Mouse (Mus musculus) MEL (cell line): Measurements from ENCODE around the gene Triobp. TPM values are rescaled to one million over a fixed set of nuclear protein-coding genes. Genes with fewer than 3 reads are reported as not detected.

Source experiments
- DNase-seq: peaks from one replicate; pipeline ENCODE4 v3.0.0; 2011; ENCODE audit warnings: low read depth, low spot score
- H3K27ac ChIP-seq: 2 replicates; pipeline ENCODE4 v1.5.1; 2012; ENCODE audit warnings: low read depth, mild to moderate bottlenecking, control low read depth, low read length, moderate library complexity; ENCODE audit not compliant: control insufficient read depth
- H3K27me3 ChIP-seq, 2 experiments: fragments of 150-350 bp in 1 of 2; sonication (generic) in 1 of 2; 2 replicates each; pipeline ENCODE4 v1.6.1; 2012; ENCODE audit warnings: low read length in 2 of 2, mild to moderate bottlenecking in 2 of 2, improper control_type of control experiment in 1 of 2, moderate library complexity in 1 of 2; ENCODE audit not compliant: insufficient read depth in 2 of 2, control insufficient read depth in 1 of 2
- H3K36me3 ChIP-seq, 2 experiments: 2 replicates each; pipeline ENCODE4 v1.6.1; 2012 to 2014; ENCODE audit warnings: low read length in 2 of 2, improper control_type of control experiment in 1 of 2, inconsistent platforms in 1 of 2, mild to moderate bottlenecking in 1 of 2; ENCODE audit not compliant: insufficient read depth in 2 of 2, control insufficient read depth in 1 of 2
- H3K4me1 ChIP-seq, 2 experiments: fragments of 150-350 bp in 1 of 2; sonication (generic) in 1 of 2; 2 replicates each; pipeline ENCODE4 v1.6.1; 2012; ENCODE audit warnings: low read length in 2 of 2, improper control_type of control experiment in 1 of 2, mild to moderate bottlenecking in 1 of 2; ENCODE audit not compliant: insufficient read depth in 2 of 2, control insufficient read depth in 1 of 2
- H3K4me3 ChIP-seq, 2 experiments: fragments of 150-350 bp in 1 of 2; sonication (generic) in 1 of 2; 2 replicates each; pipeline ENCODE4 v1.5.1; 2012; ENCODE audit warnings: low read depth in 2 of 2, low read length in 2 of 2, mild to moderate bottlenecking in 2 of 2, moderate library complexity in 2 of 2, control low read depth in 1 of 2, improper control_type of control experiment in 1 of 2; ENCODE audit not compliant: control insufficient read depth in 1 of 2, insufficient read depth in 1 of 2
- H3K79me2 ChIP-seq: 2 replicates; pipeline ENCODE4 v1.6.1; 2012; ENCODE audit warnings: mild to moderate bottlenecking, low read length, moderate library complexity; ENCODE audit not compliant: control insufficient read depth, poor library complexity, insufficient read depth
- H3K9ac ChIP-seq: 2 replicates; pipeline ENCODE4 v1.6.1; 2012; ENCODE audit warnings: low read depth, mild to moderate bottlenecking, control low read depth, low read length, moderate library complexity; ENCODE audit not compliant: control insufficient read depth, poor library complexity, severe bottlenecking
- H3K9me3 ChIP-seq: fragments of 150-350 bp; sonication (generic); replicated peaks from 2 replicates; pipeline ENCODE4 v1.6.1; 2012; ENCODE audit warnings: mild to moderate bottlenecking, low read length, improper control_type of control experiment, moderate library complexity; ENCODE audit not compliant: insufficient read depth
- BHLHE40 ChIP-seq: IDR thresholded peaks from 2 replicates; pipeline ENCODE4 v1.6.1; 2012; ENCODE audit warnings: low read depth, mild to moderate bottlenecking, inconsistent platforms, low read length, improper control_type of control experiment, borderline replicate concordance
- CHD1 ChIP-seq: IDR thresholded peaks from 2 replicates; pipeline ENCODE4 v1.6.1; 2012; ENCODE audit warnings: low read depth, mild to moderate bottlenecking, inconsistent platforms, low read length, improper control_type of control experiment
- CHD2 ChIP-seq: IDR thresholded peaks from 2 replicates; pipeline ENCODE4 v1.6.1; 2011; ENCODE audit warnings: low read length, improper control_type of control experiment
- CTCF ChIP-seq, 3 experiments: IDR thresholded peaks in 2 of 3; conservative IDR thresholded peaks in 1 of 3; 2 replicates each; pipeline ENCODE4 v1.5.1; 2011 to 2012; ENCODE audit warnings: low read length in 3 of 3, low read depth in 2 of 3, mild to moderate bottlenecking in 2 of 3, improper control_type of control experiment in 1 of 3, inconsistent platforms in 1 of 3, mixed read lengths in 1 of 3, moderate library complexity in 1 of 3; ENCODE audit not compliant: control insufficient read depth in 1 of 3, insufficient read depth in 1 of 3, poor library complexity in 1 of 3, severe bottlenecking in 1 of 3
- E2F4 ChIP-seq: IDR thresholded peaks from 2 replicates; pipeline ENCODE4 v1.6.1; 2011; ENCODE audit warnings: low read depth, low read length, improper control_type of control experiment, borderline replicate concordance
- ELF1 ChIP-seq: IDR thresholded peaks from 2 replicates; pipeline ENCODE4 v1.6.1; 2014; ENCODE audit warnings: low read depth, mild to moderate bottlenecking, inconsistent platforms, low read length, improper control_type of control experiment, moderate library complexity
- EP300 ChIP-seq, 2 experiments: IDR thresholded peaks; 2 replicates each; pipeline ENCODE4 v1.6.1; 2011; ENCODE audit warnings: improper control_type of control experiment in 2 of 2, low read length in 2 of 2, low read depth in 1 of 2, mild to moderate bottlenecking in 1 of 2
- GATA1 ChIP-seq: IDR thresholded peaks from 2 replicates; pipeline ENCODE4 v1.6.1; 2011; ENCODE audit warnings: low read depth, low read length, improper control_type of control experiment
- HCFC1 ChIP-seq: IDR thresholded peaks from 2 replicates; pipeline ENCODE4 v1.6.1; 2012; ENCODE audit warnings: low read depth, mild to moderate bottlenecking, inconsistent platforms, low read length, improper control_type of control experiment, moderate library complexity
- JUND ChIP-seq: IDR thresholded peaks from 2 replicates; pipeline ENCODE4 v1.6.1; 2011; ENCODE audit warnings: low read depth, mild to moderate bottlenecking, improper control_type of control experiment, low read length
- KAT2A ChIP-seq: conservative IDR thresholded peaks from 2 replicates; pipeline ENCODE4 v1.6.1; 2012; ENCODE audit warnings: low read depth, low read length, improper control_type of control experiment, inconsistent platforms
- MAZ ChIP-seq: IDR thresholded peaks from 2 replicates; pipeline ENCODE4 v1.6.1; 2012; ENCODE audit warnings: low read depth, mild to moderate bottlenecking, inconsistent platforms, low read length, improper control_type of control experiment
- MEF2A ChIP-seq: IDR thresholded peaks from 2 replicates; pipeline ENCODE4 v1.6.1; 2014; ENCODE audit warnings: low read depth, mild to moderate bottlenecking, inconsistent platforms, low read length, improper control_type of control experiment; ENCODE audit not compliant: poor library complexity, insufficient replicate concordance, severe bottlenecking; ENCODE audit errors: extremely low read depth
- MXI1 ChIP-seq: IDR thresholded peaks from 2 replicates; pipeline ENCODE4 v1.6.1; 2011; ENCODE audit warnings: mild to moderate bottlenecking, low read depth, low read length, improper control_type of control experiment
- MYB ChIP-seq: IDR thresholded peaks from 2 replicates; pipeline ENCODE4 v1.6.1; 2011; ENCODE audit warnings: mild to moderate bottlenecking, low read depth, low read length, improper control_type of control experiment
- NELFE ChIP-seq: IDR thresholded peaks from 2 replicates; pipeline ENCODE4 v1.6.1; 2011; ENCODE audit warnings: low read depth, low read length, improper control_type of control experiment
- NRF1 ChIP-seq: IDR thresholded peaks from 2 replicates; pipeline ENCODE4 v1.6.1; 2014; ENCODE audit warnings: low read depth, mild to moderate bottlenecking, inconsistent platforms, low read length, improper control_type of control experiment, moderate library complexity; ENCODE audit not compliant: poor library complexity, insufficient read depth, severe bottlenecking
- POLR2A ChIP-seq, 2 experiments: IDR thresholded peaks; 2 replicates each; pipeline ENCODE4 v1.6.1; 2011 to 2012; ENCODE audit warnings: low read length in 2 of 2, mild to moderate bottlenecking in 2 of 2, control low read depth in 1 of 2, improper control_type of control experiment in 1 of 2, low read depth in 1 of 2, moderate library complexity in 1 of 2; ENCODE audit not compliant: control insufficient read depth in 1 of 2, insufficient read depth in 1 of 2, poor library complexity in 1 of 2
- POLR2AphosphoS2 ChIP-seq: IDR thresholded peaks from 2 replicates; pipeline ENCODE4 v1.6.1; 2011; ENCODE audit warnings: low read length, improper control_type of control experiment
- RCOR1 ChIP-seq: IDR thresholded peaks from 2 replicates; pipeline ENCODE4 v1.6.1; 2012; ENCODE audit warnings: low read depth, mild to moderate bottlenecking, inconsistent platforms, low read length, improper control_type of control experiment
- SIN3A ChIP-seq: IDR thresholded peaks from 2 replicates; pipeline ENCODE4 v1.6.1; 2012; ENCODE audit warnings: low read length, improper control_type of control experiment, inconsistent platforms
- SMC3 ChIP-seq: IDR thresholded peaks from 2 replicates; pipeline ENCODE4 v1.6.1; 2011; ENCODE audit warnings: low read depth, low read length, improper control_type of control experiment
- TAL1 ChIP-seq: IDR thresholded peaks from 2 replicates; pipeline ENCODE4 v1.6.1; 2012; ENCODE audit warnings: mild to moderate bottlenecking, inconsistent platforms, low read length, moderate library complexity, mixed read lengths
- TBP ChIP-seq: IDR thresholded peaks from 2 replicates; pipeline ENCODE4 v1.8.0; 2011; ENCODE audit warnings: low read depth, low read length, improper control_type of control experiment
- UBTF ChIP-seq: IDR thresholded peaks from 2 replicates; pipeline ENCODE4 v1.6.1; 2012; ENCODE audit warnings: low read depth, mild to moderate bottlenecking, inconsistent platforms, low read length, improper control_type of control experiment, moderate library complexity, borderline replicate concordance; ENCODE audit not compliant: insufficient read depth
- USF1 ChIP-seq: IDR thresholded peaks from 2 replicates; pipeline ENCODE4 v1.6.1; 2014; ENCODE audit warnings: low read depth, mild to moderate bottlenecking, inconsistent platforms, low read length, improper control_type of control experiment, moderate library complexity
- USF2 ChIP-seq, 2 experiments: IDR thresholded peaks; 2 replicates each; pipeline ENCODE4 v1.6.1; 2011 to 2012; ENCODE audit warnings: improper control_type of control experiment in 2 of 2, low read length in 2 of 2, borderline replicate concordance in 1 of 2, inconsistent platforms in 1 of 2, low read depth in 1 of 2, mild to moderate bottlenecking in 1 of 2; ENCODE audit not compliant: insufficient read depth in 1 of 2
- ZKSCAN1 ChIP-seq: IDR thresholded peaks from 2 replicates; pipeline ENCODE4 v1.6.1; 2012; ENCODE audit warnings: low read depth, mild to moderate bottlenecking, inconsistent platforms, low read length, improper control_type of control experiment, moderate library complexity
- ZMIZ1 ChIP-seq: IDR thresholded peaks from 2 replicates; pipeline ENCODE4 v1.6.1; 2012; ENCODE audit warnings: low read depth, mild to moderate bottlenecking, inconsistent platforms, low read length, improper control_type of control experiment, moderate library complexity
- ZNF384 ChIP-seq: IDR thresholded peaks from 2 replicates; pipeline ENCODE4 v1.6.1; 2012; ENCODE audit warnings: low read depth, mild to moderate bottlenecking, inconsistent platforms, low read length, improper control_type of control experiment
- polyA plus RNA-seq, 2 experiments: library from polyadenylated mRNA; stranded (reverse) in 1 of 2; unstranded in 1 of 2; fragments of >175 nt in 1 of 2; fragments of >200 nt in 1 of 2; gene quantifications; 2 replicates each; pipeline versions ENCODE4 v1.2.1 to v1.2.4; 2012; ENCODE audit warnings: low replicate concordance in 2 of 2, low read depth in 1 of 2; ENCODE audit not compliant: insufficient read length in 2 of 2, insufficient read depth in 1 of 2, missing spikeins in 1 of 2
- total RNA-seq: library from RNA; depleted of rRNA; stranded (reverse); fragments of 300-350 nt; gene quantifications from 2 replicates; pipeline ENCODE4 v1.2.3, GENCODE M21; 2012

Triobp gene
- total and polyA plus RNA-seq, 3 experiments: 18.4 to 31.3 TPM; not detected in 1

GRCm38 (mm10) chr15:78912040-78912439, 35.5 kb upstream of the Triobp start:
- Histone ChIP-seq H3K79me2 (peaks cover 21% of the 10 kb centered on the region), H3K27ac (no peak overlapping the region), H3K27me3 (no peaks in the 10 kb centered on the region), H3K9ac (no peak overlapping the region), H3K4me1 (peaks cover 7 to 39% of the 10 kb centered on the region in 2 experiments), H3K9me3 (no peaks in the 10 kb centered on the region), H3K4me3 (no peak overlapping the region), H3K36me3 (peaks cover 4 to 23% of the 10 kb centered on the region in 2 experiments; a peak in 3 of 4 replicates)
- DNase-seq: peak; percentile 44
- TF ChIP-seq SMC3 (peak; percentile 31; the same call in 1 of the 2 replicates), CTCF (IDR thresholded peaks at IDR 0.05 in 2 of 3, conservative IDR thresholded peaks at IDR 0.05 in 1 of 3; ENCODE audit: control insufficient read depth in 1 of 3, insufficient read depth in 1 of 3, low read depth in 2 of 3, low read length in 3 of 3, poor library complexity in 1 of 3, severe bottlenecking in 1 of 3) (peak; percentile 9 to 53 (median 28); a peak in 4 of 6 replicates), MXI1 (peak; percentile 31; the same call in 1 of the 2 replicates), ZKSCAN1 (no peak)

GRCm38 (mm10) chr15:78913632-78914090, 33.9 kb upstream of the Triobp start, which contains the start of gene Pdxp:
Gene Pdxp, plus strand, starts transcription at chr15:78913919.
- Histone ChIP-seq H3K27ac (peak within 1 kb of the TSS; percentile 35), H3K79me2 (peaks cover 21% of the 10 kb centered on the region), H3K27me3 (no peaks in the 10 kb centered on the region), H3K36me3 (peaks cover 4 to 16% of the 10 kb centered on the region in 2 experiments; a peak in 3 of 4 replicates), H3K4me3 (peak within 1 kb of the TSS; percentile 63 to 74), H3K4me1 (peaks cover 6 to 31% of the 10 kb centered on the region in 2 experiments), H3K9me3 (no peaks in the 10 kb centered on the region), H3K9ac (peak within 1 kb of the TSS; percentile 73)
- peak; percentile 99 for DNase-seq
- TF ChIP-seq POLR2A (IDR thresholded peaks at IDR 0.05; ENCODE audit: control insufficient read depth in 1 of 2, insufficient read depth in 1 of 2, low read depth in 1 of 2, low read length in 2 of 2, poor library complexity in 1 of 2) (peak; percentile 86 to 93), ELF1 (no peak), RCOR1 (no peak), USF2 (IDR thresholded peaks at IDR 0.05; ENCODE audit: borderline replicate concordance in 1 of 2, insufficient read depth in 1 of 2, low read depth in 1 of 2, low read length in 2 of 2) (no peak), EP300 (IDR thresholded peaks at IDR 0.05; ENCODE audit: low read depth in 1 of 2, low read length in 2 of 2) (no peak), MYB (no peak), UBTF (no peak), SMC3 (no peak), JUND (no peak), NRF1 (peak; percentile 52), MAZ (no peak), CHD1 (no peak), MXI1 (peak; percentile 48; the same call in 1 of the 2 replicates), NELFE (peak; percentile 70), MEF2A (no peak), TAL1 (no peak), CHD2 (peak; percentile 73), ZNF384 (no peak), E2F4 (no peak), SIN3A (no peak), GATA1 (no peak), BHLHE40 (no peak), CTCF (IDR thresholded peaks at IDR 0.05 in 2 of 3, conservative IDR thresholded peaks at IDR 0.05 in 1 of 3; ENCODE audit: control insufficient read depth in 1 of 3, insufficient read depth in 1 of 3, low read depth in 2 of 3, low read length in 3 of 3, poor library complexity in 1 of 3, severe bottlenecking in 1 of 3) (no peak), KAT2A (no peak), ZMIZ1 (no peak), POLR2AphosphoS2 (no peak), USF1 (no peak), HCFC1 (no peak), TBP (0 out of 2 replicates have a peak, but pooled peaks have one; percentile 34)
